Mouse (Mus musculus): Measurements from ENCODE around the gene Nod2. TPM values are rescaled to one million over a fixed set of nuclear protein-coding genes. Genes with fewer than 3 reads are reported as not detected.

The Nod2 gene
- polyA plus RNA-seq, 1 experiment from 2014 or later: 0.38 TPM

DNA sequence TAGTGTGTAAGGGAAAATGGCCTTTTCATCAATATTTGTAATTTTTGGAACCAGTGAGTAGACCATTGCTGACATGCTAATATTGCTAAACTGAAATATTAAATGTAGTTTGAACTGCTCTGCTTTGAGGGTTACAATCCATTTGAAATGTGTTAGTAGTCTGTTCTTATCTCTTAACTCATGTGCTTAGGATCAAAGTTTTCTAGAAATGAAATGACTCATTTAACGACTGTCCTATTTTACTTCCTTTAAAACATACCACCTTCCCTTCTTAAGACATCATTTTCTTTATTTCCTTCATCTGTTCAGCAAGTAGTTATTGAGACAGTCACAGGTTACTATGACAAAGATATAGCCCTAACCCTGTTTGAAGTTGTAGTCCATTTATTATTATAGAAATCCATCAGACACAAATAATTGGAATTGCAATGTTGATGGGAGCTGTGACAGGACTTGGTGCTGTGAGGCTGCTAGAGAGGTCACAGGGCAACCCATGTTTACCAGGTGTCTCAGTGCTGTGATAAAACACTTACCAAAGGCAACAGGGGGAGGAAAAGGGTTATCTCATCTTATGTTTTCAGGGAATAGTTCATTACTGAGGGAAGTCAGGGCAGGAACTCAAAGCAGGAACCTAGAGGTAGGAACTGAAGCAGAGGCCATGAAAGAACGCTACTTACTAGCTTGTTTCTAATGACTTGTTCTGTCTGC lies 76.3 kb downstream of the Nod2 start:
- H3K36me3 ChIP-seq (ENCODE audit: insufficient read depth, low read length): peaks cover 4% of the 10 kb centered on the region; the same call in 1 of the 2 replicates
- H3K27me3 ChIP-seq (ENCODE audit: insufficient read depth, low read length): no peaks in the 10 kb centered on the region
- 90% methylated on average over 2 of the region's 2 CpGs for WGBS
- DNase-seq (ENCODE audit: low spot score): no peak
- H3K27ac ChIP-seq: no peak overlapping the region
- H3K4me1 ChIP-seq (replicated peaks; ENCODE audit: insufficient read depth, low read length): no peaks in the 10 kb centered on the region
- no peak overlapping the region for H3K4me3 ChIP-seq (replicated peaks; ENCODE audit: low read depth, low read length)
- H3K9me3 ChIP-seq (replicated peaks; ENCODE audit: low read length): no peaks in the 10 kb centered on the region
- ATAC-seq (replicated peaks; ENCODE audit: low FRiP score, low read depth): no peak
- no peak for TF ChIP-seq CTCF (IDR thresholded peaks at IDR 0.05; ENCODE audit: low read depth)
- H3K9ac ChIP-seq (ENCODE audit: low read depth, low read length): no peak overlapping the region
- no peak overlapping the region for H3K4me2 ChIP-seq (ENCODE audit: low read length)

Other genes with a start within 250 kb of the Nod2 start
- gene Nkd1, start 126.0 kb upstream of the Nod2 start, polyA plus RNA-seq (2015; fragmentation: Nextera tagmentation; extraction: Ambion mirVana): 64.6 and 68.1 TPM in 2 replicates
- gene Snx20, start 11.2 kb upstream of the Nod2 start, polyA plus RNA-seq (2015; fragmentation: Nextera tagmentation; extraction: Ambion mirVana): 2.9 and 3.0 TPM in 2 replicates
- gene Cyld, start 49.7 kb downstream of the Nod2 start, polyA plus RNA-seq (2015; fragmentation: Nextera tagmentation; extraction: Ambion mirVana): 9.5 and 11.4 TPM in 2 replicates